Mouse (Mus musculus) heart, adult 18-20 months (tissue): ENCODE results near the gene Endou. TPM values are rescaled to one million over a fixed set of nuclear protein-coding genes. Genes with fewer than 3 reads are reported as not detected.

Experiments used
- DNase-seq, 2 experiments: peaks; one replicate each; pipeline ENCODE4 v3.0.0; 2021 to 2022; ENCODE audit warnings: mixed read lengths in 1 of 2
- long read RNA-seq, 2 experiments: library from polyadenylated mRNA; stranded (forward); transcript quantifications; one replicate each; pipeline ENCODE4 v2.0.0; 2021
- total RNA-seq, 2 experiments: library from RNA; stranded (reverse); gene quantifications; 2 replicates each; pipeline ENCODE4 v1.2.3; 2021

The Endou gene
- 1 to 10 TPM; 1.3 to 1.8 TPM for total RNA-seq
- long read RNA-seq, experiment 1, result 0 reads
- long read RNA-seq, experiment 2, partial matches to known transcripts, result 0 of 1 reads
- long read RNA-seq, experiment 2, other reads (novel, unspliced or antisense), result 1 of 1 reads

- no peak for DNase-seq
Measured at GRCm38 (mm10) chr15:97731111-97731510, at the start of gene Endou. Endou (minus strand) TSS chr15:97731339.

GRCm38 (mm10) chr15:97780611-97781031 lies 49.5 kb upstream of the Endou start:
- no peak for DNase-seq

- no peak for DNase-seq
Measured at GRCm38 (mm10) chr15:97779576-97779975, 48.4 kb upstream of the Endou start.

GRCm38 (mm10) chr15:97778311-97779098 lies 47.4 kb upstream of the Endou start, which contains the start of gene Slc48a1:
Slc48a1 (plus strand) TSS chr15:97778520.
- peak in 1 of 2 experiments; percentile 52 for DNase-seq

GRCm38 (mm10) chr15:97776919-97777318 lies 45.8 kb upstream of the Endou start:
- no peak for DNase-seq

- DNase-seq, result peak; percentile 83 to 90
Measured at GRCm38 (mm10) chr15:97776514-97776913, 45.4 kb upstream of the Endou start.

GRCm38 (mm10) chr15:97773961-97774370 lies 42.8 kb upstream of the Endou start:
- peak in 1 of 2 experiments; percentile 60 for DNase-seq

- DNase-seq, result peak; percentile 73 to 87
Measured at GRCm38 (mm10) chr15:97773108-97773507, 42.0 kb upstream of the Endou start.

- no peak for DNase-seq
Measured at GRCm38 (mm10) chr15:97770280-97770679, 39.1 kb upstream of the Endou start.

GRCm38 (mm10) chr15:97768192-97768591 lies 37.1 kb upstream of the Endou start:
- no peak for DNase-seq

- peak; percentile 91 to 93 for DNase-seq
Measured at GRCm38 (mm10) chr15:97767280-97768186, 36.4 kb upstream of the Endou start, which contains the start of gene Rapgef3. Rapgef3 (minus strand) TSS chr15:97767972.

- DNase-seq, result no peak
Measured at GRCm38 (mm10) chr15:97766594-97767279, 35.6 kb upstream of the Endou start.

GRCm38 (mm10) chr15:97766194-97766593 lies 35.1 kb upstream of the Endou start:
- no peak for DNase-seq

GRCm38 (mm10) chr15:97765090-97765794 lies 34.1 kb upstream of the Endou start:
- DNase-seq, result peak in 1 of 2 experiments; percentile 82

- DNase-seq, result no peak
Measured at GRCm38 (mm10) chr15:97764532-97764931, 33.4 kb upstream of the Endou start.

GRCm38 (mm10) chr15:97763256-97764049 lies 32.3 kb upstream of the Endou start:
- DNase-seq, result no peak

GRCm38 (mm10) chr15:97762733-97763132 lies 31.6 kb upstream of the Endou start:
- peak; percentile 74 to 90 for DNase-seq

GRCm38 (mm10) chr15:97761438-97761837 lies 30.3 kb upstream of the Endou start:
- DNase-seq, result no peak

GRCm38 (mm10) chr15:97760952-97761351 lies 29.8 kb upstream of the Endou start:
- no peak for DNase-seq

GRCm38 (mm10) chr15:97760006-97760405 lies 28.9 kb upstream of the Endou start:
- DNase-seq, result no peak
